Mouse (Mus musculus) ovary, postnatal 14 days (tissue): Measurements from ENCODE around the gene Auts2.
A peak's percentile ranks its signal among the peaks of the same experiment; 100 is the strongest.

Source experiments
- DNase-seq: peaks from one replicate; pipeline ENCODE4 v3.0.0; 2022; ENCODE audit warnings: low spot score

The Auts2 gene

GRCm38 (mm10) chr5:131515707-131516407 is 1027.3 kb downstream of the Auts2 start:
- DNase-seq: peak; percentile 24

GRCm38 (mm10) chr5:131513753-131514152 is 1029.4 kb downstream of the Auts2 start:
- DNase-seq: no peak

GRCm38 (mm10) chr5:131512617-131513016 is 1030.5 kb downstream of the Auts2 start:
- no peak for DNase-seq

GRCm38 (mm10) chr5:131510659-131511058 is 1032.5 kb downstream of the Auts2 start:
- DNase-seq: no peak

- DNase-seq: no peak
Measured at GRCm38 (mm10) chr5:131509315-131509714, 1033.8 kb downstream of the Auts2 start.

GRCm38 (mm10) chr5:131498865-131499264 is 1044.3 kb downstream of the Auts2 start:
- DNase-seq: no peak

- DNase-seq: no peak
Measured at GRCm38 (mm10) chr5:131496517-131497216, 1046.5 kb downstream of the Auts2 start.

GRCm38 (mm10) chr5:131494564-131494963 is 1048.6 kb downstream of the Auts2 start:
- DNase-seq: no peak

GRCm38 (mm10) chr5:131492535-131492934 is 1050.6 kb downstream of the Auts2 start:
- DNase-seq: no peak

- no peak for DNase-seq
Measured at GRCm38 (mm10) chr5:131491843-131492242, 1051.3 kb downstream of the Auts2 start.

- DNase-seq: no peak
Measured at GRCm38 (mm10) chr5:131490811-131491210, 1052.3 kb downstream of the Auts2 start.

GRCm38 (mm10) chr5:131489846-131490245 is 1053.3 kb downstream of the Auts2 start:
- no peak for DNase-seq

GRCm38 (mm10) chr5:131486527-131486926 is 1056.6 kb downstream of the Auts2 start:
- DNase-seq: no peak

- DNase-seq: no peak
Measured at GRCm38 (mm10) chr5:131475278-131475677, 1067.9 kb downstream of the Auts2 start.

- DNase-seq: no peak
Measured at GRCm38 (mm10) chr5:131468609-131469008, 1074.5 kb downstream of the Auts2 start.

GRCm38 (mm10) chr5:131466131-131466530 is 1077.0 kb downstream of the Auts2 start:
- no peak for DNase-seq

GRCm38 (mm10) chr5:131463402-131463801 is 1079.7 kb downstream of the Auts2 start:
- DNase-seq: no peak

GRCm38 (mm10) chr5:131459951-131460350 is 1083.2 kb downstream of the Auts2 start:
- no peak for DNase-seq

- DNase-seq: no peak
Measured at GRCm38 (mm10) chr5:131459549-131459948, 1083.6 kb downstream of the Auts2 start.

GRCm38 (mm10) chr5:131458700-131459099 is 1084.4 kb downstream of the Auts2 start:
- DNase-seq: no peak

GRCm38 (mm10) chr5:131457999-131458398 is 1085.1 kb downstream of the Auts2 start:
- no peak for DNase-seq

GRCm38 (mm10) chr5:131449181-131449868 is 1093.8 kb downstream of the Auts2 start:
- DNase-seq: no peak
